ENCODE assay signal across 8 mouse cellular contexts in the genomic region with DNA sequence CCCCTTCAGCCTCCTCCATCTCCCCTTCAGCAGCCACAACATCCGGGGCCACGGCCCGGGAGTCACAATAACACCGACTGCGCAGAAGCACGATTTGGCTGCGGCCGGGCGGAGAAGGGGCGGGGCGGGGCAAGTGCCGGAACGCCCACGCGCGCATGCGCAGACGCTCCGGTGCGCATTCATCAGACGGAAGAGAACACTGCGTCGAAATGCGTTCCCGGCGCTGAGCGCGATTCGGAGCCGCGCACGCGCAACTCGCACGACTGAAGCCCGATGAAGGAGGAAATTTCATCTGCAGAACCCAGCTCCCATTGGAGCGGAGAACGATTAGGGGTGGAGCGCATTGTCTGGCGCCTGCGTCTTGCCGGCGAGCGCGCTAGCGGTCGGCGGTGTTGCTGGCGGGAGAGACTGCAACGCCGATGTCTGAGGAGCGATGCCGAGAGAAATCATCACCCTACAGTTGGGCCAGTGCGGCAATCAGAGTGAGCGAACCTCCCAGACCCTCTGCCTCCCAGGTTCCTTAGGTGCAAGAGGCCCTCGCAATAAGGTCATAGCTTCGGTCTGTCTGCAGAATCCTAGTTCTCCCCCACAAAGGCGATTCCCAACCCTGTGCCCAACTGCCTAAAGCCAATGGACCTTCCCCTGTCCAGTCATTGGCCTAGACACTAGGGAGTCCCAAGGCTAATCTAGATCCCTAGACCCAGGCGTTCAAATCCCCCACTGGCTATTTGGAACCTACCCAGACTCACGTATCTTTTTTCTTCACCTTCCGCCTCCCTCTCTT. TPM values are rescaled to one million over a fixed set of nuclear protein-coding genes. Genes with fewer than 3 reads are reported as not detected.
DNase-seq lines count a peak whose midpoint lies in the region; ATAC-seq and TF ChIP-seq lines count a peak whose summit lies in the region.

A gene (minus strand): TSS at position 133 of the 784 bp plus-strand sequence.
A gene (plus strand): TSS at position 178 of the 784 bp plus-strand sequence.

- peaks cover 31% of the 10 kb centered on the region for H3K36me3 ChIP-seq in heart, embryonic 12.5 days
- H3K36me3 ChIP-seq in kidney, postnatal 0 days (ENCODE audit: insufficient read depth, low read length) = peaks cover 8% of the 10 kb centered on the region; the same call in 1 of the 2 replicates
- 0 out of 2 replicates have a peak, but pooled peaks cover 3% of the 10 kb centered on the region for H3K36me3 ChIP-seq in liver, embryonic 11.5 days (ENCODE audit: control insufficient read depth, insufficient read depth, low read length)
- peaks cover 3% of the 10 kb centered on the region; the same call in 1 of the 2 replicates for H3K36me3 ChIP-seq in stomach, embryonic 14.5 days (ENCODE audit: control insufficient read depth, insufficient read depth, low read length)

- peak; percentile 88 for ATAC-seq in erythroid progenitor cell, adult 5-6 weeks (replicated peaks; ENCODE audit: low FRiP score, poor library complexity, severe bottlenecking)
- ATAC-seq in heart, embryonic 12.5 days (ENCODE audit: insufficient number of reproducible peaks, low FRiP score) = peak; percentile 96
- peak; percentile 91 for ATAC-seq in kidney, postnatal 0 days (replicated peaks; ENCODE audit: low FRiP score, low read depth)
- peak; percentile 92 for ATAC-seq in liver, embryonic 11.5 days (replicated peaks; ENCODE audit: low FRiP score)
- ATAC-seq in stomach, embryonic 14.5 days (ENCODE audit: insufficient number of reproducible peaks, insufficient read depth, low FRiP score, low read depth) = peak; percentile 97

- no peaks in the 10 kb centered on the region for H3K27me3 ChIP-seq in heart, embryonic 12.5 days (replicated peaks)
- H3K27me3 ChIP-seq in kidney, postnatal 0 days (ENCODE audit: insufficient read depth, low read length) = no peaks in the 10 kb centered on the region
- no peaks in the 10 kb centered on the region for H3K27me3 ChIP-seq in liver, embryonic 11.5 days (replicated peaks; ENCODE audit: control insufficient read depth, insufficient read depth, low read length)
- no peaks in the 10 kb centered on the region for H3K27me3 ChIP-seq in stomach, embryonic 14.5 days (ENCODE audit: control insufficient read depth, insufficient read depth, low read length)

- peak within 1 kb of the TSS; percentile 86 for H3K4me3 ChIP-seq in heart, embryonic 12.5 days
- H3K4me3 ChIP-seq in kidney, postnatal 0 days (replicated peaks; ENCODE audit: low read depth, low read length) = peak within 1 kb of the TSS; percentile 81
- peak within 1 kb of the TSS; percentile 98 for H3K4me3 ChIP-seq in liver, embryonic 11.5 days (ENCODE audit: low read depth, low read length)
- peak within 1 kb of the TSS; percentile 92 for H3K4me3 ChIP-seq in stomach, embryonic 14.5 days (ENCODE audit: low read depth, low read length)

- whole genome bisulfite sequencing in heart, embryonic 12.5 days = under 1% methylated on average over 61 of the region's 61 CpGs
- under 1% methylated on average over 61 of the region's 61 CpGs for WGBS in kidney, postnatal 0 days
- under 1% methylated on average over 61 of the region's 61 CpGs for WGBS in liver, embryonic 11.5 days
- under 1% methylated on average over 61 of the region's 61 CpGs for WGBS in stomach, embryonic 14.5 days

- peaks cover 30% of the 10 kb centered on the region for H3K4me1 ChIP-seq in heart, embryonic 12.5 days (replicated peaks)
- H3K4me1 ChIP-seq in kidney, postnatal 0 days (replicated peaks; ENCODE audit: insufficient read depth, low read length) = peaks cover 16% of the 10 kb centered on the region; the same call in 1 of the 2 replicates
- peaks cover 18% of the 10 kb centered on the region for H3K4me1 ChIP-seq in liver, embryonic 11.5 days (replicated peaks; ENCODE audit: control insufficient read depth, insufficient read depth, low read length)
- peaks cover 18% of the 10 kb centered on the region for H3K4me1 ChIP-seq in stomach, embryonic 14.5 days (ENCODE audit: control insufficient read depth, insufficient read depth, low read length)

- H3K9ac ChIP-seq in heart, embryonic 12.5 days = peak within 1 kb of the TSS; percentile 98
- peak within 1 kb of the TSS; percentile 90 for H3K9ac ChIP-seq in kidney, postnatal 0 days (ENCODE audit: low read depth, low read length)
- peak within 1 kb of the TSS; percentile 90 for H3K9ac ChIP-seq in liver, embryonic 11.5 days (ENCODE audit: low read depth, low read length)
- peak within 1 kb of the TSS; percentile 89 for H3K9ac ChIP-seq in stomach, embryonic 14.5 days (replicated peaks; ENCODE audit: low read depth, low read length)

- peak within 1 kb of the TSS; percentile 74 for H3K4me2 ChIP-seq in heart, embryonic 12.5 days
- peak within 1 kb of the TSS; percentile 92 for H3K4me2 ChIP-seq in kidney, postnatal 0 days (ENCODE audit: low read length)
- peak within 1 kb of the TSS; percentile 89 for H3K4me2 ChIP-seq in liver, embryonic 11.5 days
- H3K4me2 ChIP-seq in stomach, embryonic 14.5 days (replicated peaks; ENCODE audit: low read depth, low read length) = peak within 1 kb of the TSS; percentile 96

- H3K27ac ChIP-seq in heart, embryonic 12.5 days (ENCODE audit: poor library complexity, severe bottlenecking) = peak within 1 kb of the TSS; percentile 88
- H3K27ac ChIP-seq in kidney, postnatal 0 days = peak within 1 kb of the TSS; percentile 89
- peak within 1 kb of the TSS; percentile 88 for H3K27ac ChIP-seq in liver, embryonic 11.5 days (ENCODE audit: low read depth, low read length)
- H3K27ac ChIP-seq in stomach, embryonic 14.5 days (ENCODE audit: low read length) = peak within 1 kb of the TSS; percentile 86

- peak; percentile 100 for DNase-seq in CD4-positive helper T cell, adult 2 months (ENCODE audit: low read depth, low spot score)
- DNase-seq in brain, embryonic 18.5 days (ENCODE audit: low read depth, low spot score) = peak; percentile 98
- DNase-seq in kidney, postnatal 0 days (ENCODE audit: low spot score) = peak; percentile 99
- peak; percentile 99 for DNase-seq in liver, embryonic 11.5 days (ENCODE audit: low spot score)
- peak; percentile 100 for DNase-seq in naive thymus-derived CD4-positive, alpha-beta T cell, adult 2 months (ENCODE audit: low read depth)

- no peaks in the 10 kb centered on the region for H3K9me3 ChIP-seq in heart, embryonic 12.5 days (replicated peaks)
- no peaks in the 10 kb centered on the region for H3K9me3 ChIP-seq in kidney, postnatal 0 days (replicated peaks; ENCODE audit: low read length)
- H3K9me3 ChIP-seq in liver, embryonic 11.5 days (ENCODE audit: control insufficient read depth, low read length) = no peaks in the 10 kb centered on the region
- no peaks in the 10 kb centered on the region for H3K9me3 ChIP-seq in stomach, embryonic 14.5 days (ENCODE audit: control insufficient read depth, low read depth, low read length)

- no peak for TF ChIP-seq CTCF in kidney, postnatal 0 days (IDR thresholded peaks at IDR 0.05; ENCODE audit: low read depth)

RNA-seq across cellular contexts. Expression of the first gene that starts in this region (rescaled TPM):
- total RNA-seq in erythroid progenitor cell, adult 5-6 weeks (2015; ENCODE audit: low replicate concordance) = 24.5 and 25.6 TPM in 2 replicates
- total RNA-seq in erythroid progenitor cell, adult 5-6 weeks (2017; ENCODE audit: low replicate concordance) = 38.7 and 57.9 TPM in 2 replicates
- 15.2 and 15.9 TPM in 2 replicates for polyA plus RNA-seq in heart, embryonic 12.5 days (2016; fragmentation: Nextera tagmentation; extraction: Ambion mirVana)
- 23.2 and 23.7 TPM in 2 replicates for polyA plus RNA-seq in kidney, postnatal 0 days (2015; fragmentation: Nextera tagmentation; extraction: Ambion mirVana)
- polyA plus RNA-seq in liver, embryonic 11.5 days (2014; fragmentation: Nextera tagmentation; extraction: Ambion mirVana) = 11.5 and 12.2 TPM in 2 replicates
- 8.0 and 9.1 TPM in 2 replicates for polyA plus RNA-seq in stomach, embryonic 14.5 days (2014; fragmentation: Nextera tagmentation; extraction: Ambion mirVana)

RNA-seq across cellular contexts. Expression of the second gene that starts in this region (rescaled TPM):
- total RNA-seq in erythroid progenitor cell, adult 5-6 weeks (2015; ENCODE audit: low replicate concordance) = 29.3 and 38.2 TPM in 2 replicates
- 30.8 and 40.7 TPM in 2 replicates for total RNA-seq in erythroid progenitor cell, adult 5-6 weeks (2017; ENCODE audit: low replicate concordance)
- polyA plus RNA-seq in heart, embryonic 12.5 days (2016; fragmentation: Nextera tagmentation; extraction: Ambion mirVana) = 77.3 and 78.8 TPM in 2 replicates
- polyA plus RNA-seq in kidney, postnatal 0 days (2015; fragmentation: Nextera tagmentation; extraction: Ambion mirVana) = 48.4 and 56.7 TPM in 2 replicates
- polyA plus RNA-seq in liver, embryonic 11.5 days (2014; fragmentation: Nextera tagmentation; extraction: Ambion mirVana) = 82.3 and 85.3 TPM in 2 replicates
- polyA plus RNA-seq in stomach, embryonic 14.5 days (2014; fragmentation: Nextera tagmentation; extraction: Ambion mirVana) = 70.5 and 70.9 TPM in 2 replicates

Comparison
In these comparisons a context has a peak if more than half of its experiments do, and no peak if none do; other contexts are left out.
1. Peak in every context shown above with its lines: DNase-seq, ATAC-seq, H3K4me3 ChIP-seq and H3K27ac ChIP-seq.